In genomic region chr2:103891240-103891767, GRCm38 (mm10) we compare ENCODE assay signal across 9 mouse cellular contexts.
DNase-seq lines count a peak whose midpoint lies in the region; ATAC-seq lines count a peak whose summit lies in the region.
"Had no signal": no experiment of that assay in that cellular context is flagged by ENCODE, and none has a peak within 500 bp of the region (broad histone marks: within the 10 kb centered on the region; RNA-seq: fewer than 3 reads in every experiment).

No protein-coding gene starts in this region.

- H3K27me3 ChIP-seq in forebrain, embryonic 16.5 days (replicated peaks; ENCODE audit: control insufficient read depth, insufficient read depth, low read length), result no peaks in the 10 kb centered on the region

- H3K4me3 ChIP-seq in forebrain, embryonic 16.5 days (replicated peaks; ENCODE audit: low read length), result no peak overlapping the region
- H3K4me3 ChIP-seq: heart, embryonic 13.5 days had no signal

- H3K36me3 ChIP-seq in forebrain, embryonic 16.5 days (ENCODE audit: control insufficient read depth, insufficient read depth), result no peaks in the 10 kb centered on the region
- H3K36me3 ChIP-seq: heart, embryonic 13.5 days had no signal

- DNase-seq in right cerebral cortex, adult 2 months (ENCODE audit: low spot score in 2 of 2), result peak; percentile 10 to 23
- DNase-seq in right cerebral cortex, postnatal 4 days, result no peak
- peak; percentile 44 for DNase-seq in mesoderm, embryonic 11.5 days (ENCODE audit: low read depth, low spot score)
- DNase-seq in ovary, postnatal 36 days (ENCODE audit: low spot score), result no peak
- DNase-seq in frontal cortex, postnatal 25 days (ENCODE audit: low spot score in 2 of 2), result no peak
- DNase-seq in cerebellum, postnatal 25 days, result no peak
- DNase-seq in cerebellum, adult 18-20 months, result no peak

- peak; percentile 78 for ATAC-seq in forebrain, embryonic 16.5 days

- 0% methylated on average over 9 of the region's 9 CpGs for WGBS in forebrain, embryonic 16.5 days

- H3K4me1 ChIP-seq in forebrain, embryonic 16.5 days (replicated peaks; ENCODE audit: control insufficient read depth, insufficient read depth, low read length), result peaks cover 4% of the 10 kb centered on the region; the same call in 1 of the 2 replicates

- no peaks in the 10 kb centered on the region for H3K9me3 ChIP-seq in forebrain, embryonic 16.5 days (ENCODE audit: control insufficient read depth, low read length)
- H3K9me3 ChIP-seq: heart, embryonic 13.5 days had no signal

- no peak overlapping the region for H3K9ac ChIP-seq in forebrain, embryonic 16.5 days (replicated peaks; ENCODE audit: low read depth, low read length)
- H3K9ac ChIP-seq: heart, embryonic 13.5 days had no signal

- no peak overlapping the region for H3K27ac ChIP-seq in forebrain, embryonic 16.5 days (ENCODE audit: low read length)
- H3K27ac ChIP-seq: heart, embryonic 13.5 days had no signal

- H3K4me2 ChIP-seq in forebrain, embryonic 16.5 days (ENCODE audit: low read length), result peak overlapping the region; percentile 14; the same call in 1 of the 2 replicates
- H3K4me2 ChIP-seq: heart, embryonic 13.5 days had no signal

Comparison
In these comparisons a context has a peak if more than half of its experiments do, and no peak if none do; other contexts are left out.
1. DNase-seq: peak in right cerebral cortex, adult 2 months (2 of 2) and mesoderm, embryonic 11.5 days (single experiment); none in right cerebral cortex, postnatal 4 days (single experiment), ovary, postnatal 36 days (single experiment), frontal cortex, postnatal 25 days (0 of 2), cerebellum, postnatal 25 days (0 of 2) and cerebellum, adult 18-20 months (0 of 2).